Mouse (Mus musculus) lung, postnatal 25 days (tissue): Measurements from ENCODE around the gene Ccdc102a.
"Not testable (repeated sequence)": the region's sequence is repeated elsewhere in the genome, so short reads cannot be mapped to it uniquely, and the experiment has no call there.

ENCODE experiments used
- DNase-seq: peaks from one replicate; pipeline ENCODE4 v3.0.0; 2022; ENCODE audit warnings: low spot score

Gene Ccdc102a

DNA sequence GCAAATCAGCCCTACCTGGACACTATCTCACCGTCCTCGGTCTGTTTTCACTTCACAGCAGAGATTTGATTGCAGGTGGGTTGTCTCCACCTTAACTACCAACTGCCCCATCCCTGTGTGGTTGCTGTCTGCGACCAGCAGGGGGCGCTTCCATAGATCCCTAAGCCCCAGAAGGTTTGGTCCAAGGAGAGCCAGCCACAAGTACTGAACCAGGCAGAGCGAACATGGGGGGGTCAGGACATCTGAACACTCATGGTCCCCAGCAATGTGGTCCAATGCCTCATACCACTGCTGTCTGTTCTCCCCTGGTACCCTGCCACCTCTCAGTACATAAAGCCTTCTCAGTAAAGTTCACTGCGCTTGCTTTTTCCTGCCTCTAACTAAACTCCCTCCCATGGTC is 43.5 kb downstream of the Ccdc102a start:
- peak; percentile 80 for DNase-seq

DNA sequence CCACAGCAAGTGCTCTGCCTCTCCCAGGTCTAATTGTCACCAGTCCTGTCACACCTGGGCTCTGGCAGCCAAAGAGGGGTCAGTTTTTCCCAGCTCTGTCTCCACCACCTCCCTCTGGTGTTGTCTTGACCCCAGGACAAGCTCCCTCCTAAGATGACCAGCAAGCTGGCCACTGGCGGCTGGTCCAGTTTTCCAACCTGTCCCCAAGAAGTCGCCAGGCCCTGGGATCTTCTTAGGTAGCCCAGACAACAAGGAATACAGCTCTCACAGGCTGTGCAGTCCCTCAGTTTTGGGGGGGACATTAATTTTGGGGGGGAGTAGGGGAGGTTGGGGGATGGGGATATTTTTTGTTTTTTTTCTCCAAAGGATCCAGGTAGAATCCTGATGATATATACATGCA is 45.3 kb downstream of the Ccdc102a start:
- no peak for DNase-seq

DNA sequence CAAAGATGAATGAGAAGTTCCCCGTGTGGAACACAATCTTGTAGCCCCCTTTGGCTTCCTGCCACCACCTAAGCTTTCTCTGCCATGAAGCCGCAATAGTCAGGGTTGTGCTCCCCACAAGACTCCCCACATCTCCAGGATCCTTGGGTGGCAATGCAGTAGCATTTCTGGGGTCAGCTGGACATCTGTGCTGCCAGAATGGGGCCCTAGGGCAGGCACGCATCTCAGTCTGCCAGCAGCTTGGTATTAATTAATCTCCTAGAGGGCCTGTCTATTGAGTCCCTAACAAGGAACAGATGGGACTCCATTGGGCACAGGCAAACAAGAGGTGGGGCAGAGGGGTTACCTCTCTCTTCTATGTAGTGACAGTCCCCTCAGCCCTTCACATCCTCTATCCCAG is 45.7 kb downstream of the Ccdc102a start:
- DNase-seq = no peak

DNA sequence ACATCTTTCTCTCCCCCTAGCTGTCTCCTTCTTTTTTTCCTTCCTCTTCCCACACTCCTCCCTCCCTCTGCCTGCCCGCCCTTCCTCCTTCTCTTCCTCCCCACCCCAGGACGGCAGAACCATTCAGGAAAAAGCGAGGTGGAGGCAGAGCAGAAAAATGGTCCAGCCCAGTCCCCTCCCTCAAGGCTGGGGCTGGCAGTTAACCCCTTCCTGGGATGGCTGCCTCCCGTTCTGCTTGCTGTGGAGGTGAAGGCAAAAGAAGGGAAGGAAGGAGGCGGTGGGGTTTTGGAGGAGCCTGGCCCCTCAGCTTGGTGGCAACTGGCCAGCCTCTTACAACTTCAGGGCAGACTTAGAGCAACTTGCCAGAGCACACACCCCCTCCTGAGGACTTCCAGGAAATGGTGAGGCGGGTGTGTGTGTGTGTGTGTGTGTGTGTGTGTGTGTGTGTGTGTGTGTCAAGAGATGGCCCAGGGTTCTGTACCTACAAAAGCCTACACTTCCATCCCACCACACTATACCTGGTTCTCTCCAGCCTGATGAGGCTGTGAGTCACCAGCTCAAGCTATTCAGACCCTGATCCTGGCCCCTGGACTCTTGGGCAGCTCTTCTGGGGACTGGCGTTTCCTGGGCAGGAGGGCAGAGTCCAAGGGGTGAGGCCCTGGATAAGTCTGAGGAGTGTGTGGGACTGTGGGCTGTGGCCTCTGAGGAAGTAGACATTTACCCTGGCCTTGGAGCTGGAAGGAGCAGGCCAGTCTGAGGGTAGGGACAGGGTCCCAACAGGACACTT is 46.6 kb downstream of the Ccdc102a start:
- peak; percentile 80 for DNase-seq

DNA sequence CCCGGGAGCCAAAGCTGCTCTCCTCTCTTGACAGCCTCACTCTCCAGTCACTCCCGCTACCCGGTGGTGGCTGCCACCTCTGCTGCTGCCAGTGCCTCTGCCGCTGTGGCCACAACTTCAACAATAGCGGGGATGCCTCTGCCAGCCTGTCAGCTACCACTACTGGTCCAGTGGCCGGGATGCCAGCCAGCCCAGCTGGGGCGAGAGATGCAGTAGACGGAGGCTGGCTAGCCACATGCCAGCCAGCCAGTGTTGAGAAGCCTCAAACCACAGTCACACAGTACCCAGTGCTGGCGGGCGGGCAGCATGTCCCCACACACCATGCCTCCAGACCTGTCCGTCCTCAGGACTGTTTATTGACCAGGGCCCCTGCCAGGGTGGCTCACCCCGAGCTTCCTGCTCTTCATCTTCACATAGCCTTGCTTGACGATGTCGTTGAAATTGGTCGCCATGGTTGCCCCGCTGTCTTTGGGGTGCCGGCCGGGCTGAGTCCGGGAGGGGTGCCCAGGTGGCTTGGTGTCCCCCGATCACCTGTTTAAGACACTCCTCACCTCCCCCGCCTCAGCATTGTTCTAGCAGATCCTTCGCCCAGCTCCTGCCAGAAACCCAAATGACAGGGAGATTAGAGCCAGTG is 47.3 kb downstream of the Ccdc102a start:
- DNase-seq = no peak

DNA sequence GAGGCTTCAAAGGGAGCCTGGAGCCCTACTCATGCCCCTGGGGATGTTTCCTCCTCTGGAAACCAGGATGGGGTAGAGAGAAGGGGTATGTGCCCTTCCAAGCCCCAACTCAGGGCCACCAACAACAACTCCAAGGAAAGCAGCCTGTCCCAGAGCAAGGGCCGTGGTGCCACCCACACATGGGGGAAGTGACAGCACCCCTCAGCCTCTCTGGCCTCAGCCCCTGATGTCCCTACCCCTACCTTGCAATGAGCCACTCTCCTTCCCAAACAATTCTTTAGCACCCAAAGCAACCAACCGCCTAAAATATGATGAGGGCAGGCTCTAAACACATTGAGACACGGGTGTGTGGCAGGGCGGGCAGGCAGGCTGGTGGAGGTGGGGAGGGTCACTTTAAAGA is 47.9 kb downstream of the Ccdc102a start:
- DNase-seq = no peak

DNA sequence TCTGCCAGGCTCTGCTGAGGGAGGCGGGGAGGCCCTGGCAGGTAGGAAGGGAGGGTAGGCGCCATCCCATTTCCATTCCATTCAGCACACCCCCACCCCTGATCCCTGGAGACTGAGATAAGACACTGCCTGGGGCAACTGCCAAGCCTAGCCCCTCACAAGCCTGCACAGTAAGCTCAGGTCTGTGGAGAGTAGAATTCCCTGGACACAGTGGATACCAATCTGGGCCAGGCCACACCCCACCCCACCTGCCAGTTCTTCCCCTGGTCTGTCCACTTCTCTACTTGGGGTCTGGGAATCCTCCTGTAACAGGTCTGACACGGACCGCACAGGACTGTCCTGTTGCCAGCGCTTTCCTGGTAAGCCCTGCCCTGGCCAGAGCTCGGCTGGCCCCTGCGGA is 48.8 kb downstream of the Ccdc102a start:
- no peak for DNase-seq

DNA sequence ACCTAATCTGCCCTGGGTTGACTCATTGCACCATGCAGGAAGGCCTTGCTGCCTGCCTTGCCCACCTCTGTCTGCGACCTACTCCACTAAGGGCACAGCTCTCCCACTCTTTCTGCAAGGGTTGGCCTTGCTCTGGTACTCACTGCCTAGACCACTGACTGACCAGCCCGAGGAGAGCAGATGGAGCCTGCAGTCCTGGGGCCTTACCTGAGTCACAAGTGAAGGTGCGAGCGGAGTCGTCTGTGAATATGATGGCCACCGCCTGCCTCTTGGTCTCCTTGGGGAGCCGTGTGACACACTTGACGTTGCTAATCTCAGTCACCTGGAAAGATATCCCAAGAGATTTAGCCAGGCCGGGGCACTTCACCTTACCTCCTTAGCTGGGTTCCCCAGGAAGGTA is 51.0 kb downstream of the Ccdc102a start:
- DNase-seq = no peak

DNA sequence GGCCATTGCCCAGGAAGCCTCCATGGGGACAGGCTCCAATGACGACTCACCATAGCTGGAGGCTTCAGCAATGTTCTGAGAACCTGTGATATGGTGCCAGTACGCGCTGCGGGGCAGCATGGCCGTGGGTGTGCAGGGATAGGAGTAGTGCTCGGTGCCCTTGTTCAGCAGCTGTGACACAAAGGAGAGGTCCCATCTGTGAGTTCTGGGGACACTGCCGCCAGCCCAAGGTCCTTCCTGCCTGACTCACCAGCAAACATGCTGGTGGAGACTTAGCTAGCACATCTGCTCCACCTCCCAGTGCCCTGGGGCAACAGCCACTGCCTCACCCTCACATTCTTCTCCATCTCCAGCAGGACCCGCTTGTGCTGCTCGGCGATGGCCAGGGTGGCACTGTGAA is 52.6 kb downstream of the Ccdc102a start:
- DNase-seq = no peak

DNA sequence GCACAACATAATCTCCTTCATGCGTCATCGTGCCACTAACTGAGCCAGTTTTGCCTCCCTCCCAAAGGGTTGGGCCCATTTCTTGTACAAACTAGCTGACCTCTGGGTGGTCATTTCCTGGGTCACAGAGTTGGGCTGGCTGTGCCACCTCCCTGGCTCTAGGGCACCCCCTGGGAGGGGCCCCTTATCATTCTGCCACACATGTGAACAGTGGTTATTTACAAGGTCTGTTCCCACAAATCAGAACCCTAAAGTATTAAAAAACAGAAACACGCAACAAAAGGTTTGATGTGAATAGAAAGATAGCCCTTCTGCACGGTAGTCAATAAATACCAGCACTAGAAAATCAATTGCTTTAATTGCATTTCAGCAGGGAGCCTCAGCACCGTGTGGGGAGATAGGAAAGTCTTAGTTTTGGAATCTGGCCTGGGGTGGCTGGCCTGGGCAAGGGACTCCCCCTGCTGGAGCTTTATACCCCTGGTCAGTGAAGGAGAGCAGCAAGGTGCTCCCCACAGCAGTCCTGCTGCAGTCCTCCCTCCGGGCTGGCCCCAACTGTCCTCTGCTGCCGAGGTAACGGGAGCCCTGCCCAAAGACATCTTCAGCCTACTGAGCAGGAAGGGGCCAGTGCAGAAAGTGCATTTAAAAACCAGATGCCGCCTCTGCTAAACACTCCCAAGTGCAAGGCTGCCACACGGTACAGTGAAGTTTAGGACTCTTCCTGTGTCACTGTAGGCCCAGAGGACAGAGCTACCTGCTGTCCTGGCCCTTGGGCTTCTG is 53.8 kb downstream of the Ccdc102a start:
- no peak for DNase-seq

DNA sequence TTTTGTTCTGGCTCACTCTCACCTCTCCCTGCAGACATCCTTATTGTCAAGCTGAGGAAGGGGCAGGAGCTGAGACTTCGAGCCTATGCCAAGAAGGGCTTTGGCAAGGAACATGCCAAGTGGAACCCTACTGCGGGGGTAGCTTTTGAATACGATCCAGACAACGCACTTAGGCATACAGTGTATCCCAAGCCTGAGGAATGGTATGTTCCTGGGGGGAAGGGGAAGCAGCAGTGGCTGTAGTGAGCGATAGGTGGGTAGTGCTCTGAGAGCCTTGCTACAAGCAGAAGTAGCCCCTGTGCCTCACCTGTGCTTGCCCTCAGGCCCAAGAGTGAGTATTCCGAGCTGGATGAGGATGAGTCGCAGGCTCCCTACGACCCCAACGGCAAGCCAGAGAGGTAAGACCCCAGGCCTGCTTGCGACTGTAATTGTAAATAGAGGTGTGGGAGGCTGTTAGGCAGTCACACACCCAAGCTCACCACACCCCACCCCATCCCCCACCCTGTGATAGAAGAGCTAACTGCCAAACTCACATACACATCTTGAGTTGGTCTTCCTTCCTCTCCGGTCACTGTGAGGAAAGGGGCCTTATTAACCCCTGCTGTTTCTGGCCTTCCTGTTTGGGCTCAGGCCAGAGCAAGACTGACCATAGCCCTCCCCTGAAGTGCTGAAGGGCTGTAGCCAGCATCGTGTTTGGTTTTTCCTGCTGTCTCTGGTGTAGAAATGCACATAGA is 55.2 kb downstream of the Ccdc102a start:
- no peak for DNase-seq

DNA sequence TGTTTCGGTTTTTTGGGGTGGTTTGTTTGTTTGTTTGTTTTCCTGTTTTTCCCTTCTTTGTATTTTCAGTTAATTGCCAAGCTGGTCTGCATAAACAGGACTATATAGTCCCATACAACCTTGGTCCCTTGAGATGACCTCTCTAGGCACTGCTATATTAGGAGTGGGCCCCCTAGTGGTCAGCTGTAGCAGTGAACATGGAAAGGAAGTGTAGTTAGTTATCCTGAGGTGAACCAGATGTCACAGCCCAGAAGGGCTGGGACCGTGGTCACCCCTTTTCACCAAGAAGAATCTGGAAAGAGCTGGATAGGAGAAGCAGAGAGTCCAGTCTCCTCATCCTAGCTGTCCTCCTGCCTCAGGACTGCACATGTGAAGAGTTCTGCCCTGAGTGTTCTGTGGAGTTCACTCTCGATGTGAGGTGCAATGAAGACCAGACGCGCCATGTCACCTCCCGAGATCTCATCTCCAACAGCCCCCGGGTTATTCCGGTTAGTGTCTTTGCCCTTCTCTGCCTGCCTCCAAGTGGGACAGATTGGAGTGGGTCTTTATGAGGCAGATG is 56.5 kb downstream of the Ccdc102a start:
- DNase-seq = peak; percentile 72

DNA sequence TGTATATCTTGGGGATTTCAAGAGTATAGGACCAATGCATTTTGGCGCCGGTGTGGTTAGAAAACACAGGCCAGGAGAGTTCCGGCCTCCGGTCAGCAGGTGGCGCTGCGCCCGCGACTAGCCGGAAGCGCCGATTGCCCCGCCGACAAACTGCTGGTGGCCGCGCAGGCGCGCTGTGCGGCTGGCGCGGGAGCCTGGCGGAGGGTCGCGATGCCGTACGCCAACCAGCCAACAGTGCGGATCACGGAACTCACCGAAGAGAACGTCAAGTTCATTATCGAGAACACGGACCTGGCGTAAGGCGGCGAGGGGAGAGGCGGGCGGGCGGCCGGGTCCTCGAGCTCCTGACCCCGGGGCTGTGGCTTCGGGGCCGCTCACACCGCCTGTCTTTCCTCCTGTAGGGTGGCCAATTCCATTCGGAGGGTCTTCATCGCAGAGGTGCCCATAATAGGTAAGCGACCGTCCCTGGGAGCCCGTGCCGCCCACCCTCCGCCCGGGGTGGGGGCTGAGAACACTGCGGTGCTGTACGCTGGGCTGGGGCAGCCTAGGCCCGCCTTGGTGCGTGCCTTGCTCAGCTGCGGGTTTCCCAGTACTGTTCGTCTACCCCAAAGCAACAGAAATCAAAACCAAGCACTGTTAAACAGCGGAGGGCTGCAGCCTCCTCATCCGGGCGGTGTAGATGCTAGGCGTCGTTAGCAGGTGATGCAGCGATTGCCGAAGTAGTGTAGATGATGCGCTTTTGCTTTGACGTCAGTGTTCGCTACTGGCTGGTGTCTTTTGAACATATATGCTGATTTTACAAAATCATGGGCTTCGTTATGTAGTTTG is 60.3 kb downstream of the Ccdc102a start, which contains the start of gene Polr2c:
Polr2c (plus strand) TSS at position 105 of the 828 bp plus-strand sequence.
- DNase-seq = peak; percentile 89

DNA sequence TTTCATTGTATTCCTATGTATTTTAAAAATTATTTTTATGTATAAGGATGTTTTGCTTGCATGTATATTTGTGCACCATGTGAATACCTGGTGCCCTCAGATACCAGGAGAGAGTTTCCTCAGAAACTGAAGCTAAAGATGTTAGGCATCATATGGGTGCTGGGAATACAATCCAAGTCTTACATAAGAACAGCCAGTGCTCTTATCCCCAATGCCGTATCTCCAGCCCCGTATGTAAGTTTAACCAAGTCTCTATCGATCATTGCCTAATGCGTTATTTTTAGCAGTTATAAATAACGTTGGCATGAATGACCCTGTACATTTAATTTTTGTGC is 60.9 kb downstream of the Ccdc102a start:
- DNase-seq = no peak

DNA sequence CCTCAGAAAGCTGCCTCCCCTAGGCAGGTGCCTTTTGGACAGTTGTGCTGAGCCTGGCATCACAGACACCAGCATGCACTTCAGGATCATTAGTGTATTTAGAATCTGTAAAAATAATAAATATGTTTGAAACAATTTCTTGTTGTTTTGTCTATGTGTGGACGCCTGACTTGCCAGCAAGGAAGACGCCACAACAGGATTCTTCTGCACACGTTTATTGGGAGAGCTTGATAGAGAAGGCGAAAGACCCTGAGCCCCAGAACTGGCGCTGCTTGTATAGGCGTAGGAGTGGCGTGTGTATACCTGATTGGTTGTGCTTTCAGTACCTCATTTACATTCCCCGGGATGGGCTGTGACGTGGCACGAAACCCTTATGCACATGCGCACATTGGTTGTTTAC is 63.1 kb downstream of the Ccdc102a start:
- not testable (repeated sequence) for DNase-seq
